Mouse (Mus musculus): Measurements from ENCODE around the gene Bmpr1b.

- TF ChIP-seq EP300 (IDR thresholded peaks at IDR 0.05; ENCODE audit: low read depth) (no peak), CTCF (IDR thresholded peaks at IDR 0.05; ENCODE audit: low read depth) (no peak)
These were observed 63.0 kb downstream of the Bmpr1b start for GRCm38 (mm10) chr3:142106227-142106626.
